Mouse (Mus musculus): ENCODE measurements around the gene Phf21a.
A peak's percentile ranks its signal among the peaks of the same experiment; 100 is the strongest.

Gene Phf21a

DNA sequence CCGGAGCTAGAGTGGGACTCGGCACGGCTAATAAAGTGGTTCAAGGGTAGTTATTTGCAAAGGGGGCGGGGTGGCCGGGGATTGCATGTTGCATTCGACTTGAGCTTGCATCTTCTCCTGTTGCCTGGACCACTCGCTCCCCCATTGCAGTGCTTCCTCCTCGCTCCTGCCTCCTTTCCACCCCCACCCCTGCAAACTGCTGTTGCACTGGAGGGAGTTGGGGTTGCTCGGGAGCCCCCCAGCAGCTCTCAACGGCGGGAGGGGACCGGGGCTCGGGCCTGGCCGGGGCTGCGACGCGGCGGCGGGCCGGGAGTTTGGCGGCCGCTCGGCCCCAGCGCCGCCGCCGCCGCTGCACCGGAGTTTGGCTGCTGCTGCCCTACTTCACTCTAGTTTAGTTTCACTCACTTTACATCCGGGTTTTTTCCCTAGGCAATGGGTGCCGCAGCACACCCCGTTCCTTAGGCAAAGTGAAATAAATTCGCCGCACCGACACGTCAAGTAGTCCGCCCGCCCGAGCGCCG, 90.1 kb downstream of the Phf21a start:
- peak; percentile 94 for DNase-seq

DNA sequence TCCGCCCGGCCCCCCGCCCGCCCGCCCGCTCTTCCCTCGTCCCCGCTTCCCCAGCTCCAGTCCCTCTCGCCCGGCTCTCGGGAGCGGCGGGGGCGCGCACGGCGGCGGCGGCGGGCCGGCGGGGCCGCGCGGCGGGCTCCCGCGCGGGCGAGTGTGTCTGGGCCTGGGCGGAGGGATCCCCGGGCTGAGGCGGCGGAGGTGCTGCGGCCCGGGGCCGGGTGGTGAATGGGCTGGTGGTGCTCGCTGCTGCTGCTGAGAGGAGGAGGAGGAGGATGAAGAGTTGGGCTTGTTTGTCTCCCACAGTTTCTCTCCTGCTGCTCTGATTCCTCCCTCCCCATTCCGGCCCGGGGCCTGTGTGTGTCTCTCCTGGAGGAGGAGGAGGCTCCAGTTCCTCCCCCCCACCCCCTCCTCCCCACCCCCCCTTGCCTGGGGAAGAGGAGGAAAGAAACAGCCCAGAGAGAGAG, 90.7 kb downstream of the Phf21a start:
- peak; percentile 95 for DNase-seq

DNA sequence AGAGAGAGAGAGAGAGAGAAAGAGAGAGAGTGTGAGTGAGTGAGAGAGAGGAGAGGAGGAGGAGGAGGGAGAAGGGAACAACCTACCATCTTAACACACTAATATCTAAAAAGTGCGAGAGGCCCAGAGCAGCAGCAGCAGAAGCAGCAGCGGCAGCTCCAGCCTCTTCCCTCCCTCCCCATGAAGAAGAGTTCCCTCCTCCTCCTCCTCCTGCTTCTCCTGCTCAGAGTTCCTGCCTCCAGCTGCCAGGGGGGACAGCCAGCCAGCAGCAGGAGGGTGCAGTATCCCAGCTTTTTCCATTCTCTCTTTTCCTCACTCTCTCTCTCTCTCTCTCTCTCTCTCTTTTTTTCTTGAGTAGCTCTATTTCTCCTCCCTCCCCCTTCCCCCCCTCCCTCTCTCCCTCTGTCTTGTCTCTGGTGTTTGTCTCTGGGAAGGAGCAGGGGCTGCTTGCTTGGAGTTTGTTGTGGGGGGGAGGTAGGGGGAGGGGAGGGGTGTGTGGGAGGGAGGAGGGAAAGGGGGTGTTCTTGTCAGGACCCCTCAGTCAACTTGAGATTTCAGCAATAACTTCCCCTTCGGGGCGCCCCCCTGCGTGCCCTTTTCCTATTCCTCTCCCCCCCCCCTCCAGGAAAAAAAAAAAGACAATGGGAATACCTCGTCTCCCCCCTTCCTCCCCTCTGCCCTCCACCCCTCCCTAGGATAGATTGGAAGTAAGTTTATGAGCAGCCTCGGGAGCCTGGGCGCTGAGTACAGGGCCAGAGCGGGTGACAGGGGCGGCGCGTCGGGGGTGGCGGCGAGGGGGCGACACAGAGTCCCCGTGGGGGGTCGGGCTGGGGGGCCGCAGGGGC, 91.4 kb downstream of the Phf21a start:
- peak; percentile 74 for DNase-seq

DNA sequence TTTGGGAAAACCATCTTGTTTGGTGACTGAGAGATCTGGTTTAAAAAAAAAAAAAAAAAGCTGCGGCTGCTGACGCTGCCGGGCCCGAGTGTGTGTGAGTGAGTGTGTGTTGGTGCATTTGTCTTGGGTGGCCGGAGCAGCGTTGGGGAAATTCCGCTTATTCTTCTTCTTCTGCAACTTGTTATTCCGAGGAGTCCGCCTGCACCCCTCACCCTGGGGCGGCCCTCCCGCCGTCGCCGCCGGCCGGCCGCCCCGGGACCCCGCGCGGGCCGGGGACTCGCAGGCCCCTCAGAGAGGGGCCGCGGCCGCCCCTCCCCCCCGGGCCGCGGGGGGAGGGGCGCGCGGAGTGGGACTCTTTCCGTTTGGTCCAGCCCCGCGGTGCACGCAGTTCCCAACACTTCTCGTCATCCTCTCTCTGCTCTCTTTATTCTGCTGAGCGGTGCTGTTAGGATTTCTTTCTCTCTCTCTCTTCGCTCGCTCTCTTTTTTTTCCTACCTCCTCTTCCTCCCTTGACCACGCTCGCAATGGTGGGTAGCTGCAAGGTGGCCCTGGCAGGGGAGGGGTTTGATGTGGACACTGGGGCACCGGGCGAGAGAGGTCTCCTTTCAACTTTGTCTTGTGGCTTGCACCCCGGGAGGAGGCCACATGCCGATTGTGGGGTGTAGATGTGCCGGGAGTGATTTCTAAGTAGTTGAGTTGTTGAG, 92.3 kb downstream of the Phf21a start:
- DNase-seq, result peak; percentile 84

DNA sequence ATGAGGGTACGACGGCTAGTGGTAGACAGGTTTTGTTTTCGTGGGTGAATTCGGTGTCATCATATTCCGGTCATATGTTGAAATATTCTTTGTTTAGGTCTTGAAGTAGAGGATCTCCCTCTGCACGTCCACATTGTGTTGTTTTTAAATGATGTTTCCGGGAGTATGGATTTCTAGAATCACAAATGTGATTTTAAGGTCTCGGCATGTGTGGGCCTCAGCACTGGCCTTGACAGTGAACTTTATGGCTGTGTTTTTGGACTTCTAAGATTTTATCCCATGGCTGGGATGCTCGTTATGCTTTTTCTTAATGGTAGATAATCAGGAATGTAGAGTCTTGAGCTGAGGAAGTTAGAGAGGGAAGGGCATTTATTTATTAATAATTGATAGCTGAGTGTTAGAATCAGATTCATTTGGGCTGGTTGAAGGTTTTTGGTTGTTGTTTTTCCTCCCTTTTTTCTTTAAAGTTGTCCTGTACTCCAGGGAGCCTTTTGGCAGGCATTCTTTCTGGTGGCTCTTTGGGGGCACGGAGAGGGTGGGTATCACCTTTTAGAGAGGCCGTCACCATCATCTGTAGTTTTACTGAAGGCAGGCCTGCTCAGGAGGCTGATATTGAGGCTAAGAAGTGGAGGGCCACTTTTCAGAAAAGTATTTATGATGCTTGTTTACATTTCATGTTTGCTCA, 93.0 kb downstream of the Phf21a start:
- no peak for DNase-seq

DNA sequence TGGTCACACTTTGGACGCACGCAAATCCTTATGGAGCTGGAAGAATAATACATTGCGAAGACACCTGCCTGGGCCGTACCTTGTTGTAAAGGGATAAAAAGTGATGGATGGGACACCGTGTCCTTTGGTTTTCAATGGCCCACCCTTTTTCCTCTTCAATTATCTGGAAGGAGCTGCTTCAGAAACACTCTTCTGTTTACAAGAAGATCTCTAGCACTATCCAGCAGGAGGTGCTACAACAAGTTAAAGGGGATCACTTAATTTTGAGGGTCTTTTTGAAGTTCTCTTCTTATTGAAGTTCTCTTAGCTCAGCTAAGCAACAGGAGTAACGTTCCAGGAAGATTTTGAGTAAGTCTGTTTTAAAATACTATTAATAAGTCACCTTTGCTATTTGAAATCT, 94.1 kb downstream of the Phf21a start:
- DNase-seq, result peak; percentile 55

DNA sequence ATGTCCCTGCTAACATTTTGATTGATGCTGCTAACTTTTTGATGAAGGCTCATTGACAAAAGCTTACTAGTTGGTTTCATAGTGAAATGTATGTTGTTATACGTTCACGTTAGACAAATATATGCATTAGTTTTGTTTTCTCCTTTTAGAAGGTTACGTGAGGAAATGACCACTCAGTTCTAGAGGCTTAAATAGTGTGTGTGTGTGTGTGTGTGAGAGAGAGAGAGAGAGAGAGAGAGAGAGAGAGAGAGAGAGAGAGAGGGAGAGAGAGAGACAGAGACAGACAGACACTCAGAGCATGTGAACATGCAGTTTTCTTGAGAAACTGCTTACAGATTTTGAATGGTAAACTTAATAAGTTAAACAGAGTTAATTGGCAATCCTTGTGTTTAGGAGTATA, 95.8 kb downstream of the Phf21a start:
- no peak for DNase-seq

DNA sequence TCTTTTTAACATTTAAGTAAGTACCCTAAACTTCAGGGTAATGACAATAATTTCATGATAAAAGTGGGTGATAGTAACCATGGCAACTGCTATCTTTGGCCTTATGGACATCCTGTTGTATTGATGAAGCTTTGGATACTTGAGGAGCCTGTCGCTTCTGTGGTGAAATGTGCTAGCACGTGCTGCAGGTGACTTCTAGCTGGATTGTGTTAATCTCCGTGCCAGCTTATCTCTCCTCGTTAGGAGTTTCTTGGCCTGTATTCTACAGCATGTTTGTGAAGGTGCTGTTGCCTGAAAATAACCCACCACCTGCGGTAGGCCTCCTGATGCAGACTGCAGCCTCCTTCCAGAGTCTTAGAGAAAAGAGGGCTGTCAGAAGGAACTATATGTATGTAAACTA, 98.0 kb downstream of the Phf21a start:
- no peak for DNase-seq

DNA sequence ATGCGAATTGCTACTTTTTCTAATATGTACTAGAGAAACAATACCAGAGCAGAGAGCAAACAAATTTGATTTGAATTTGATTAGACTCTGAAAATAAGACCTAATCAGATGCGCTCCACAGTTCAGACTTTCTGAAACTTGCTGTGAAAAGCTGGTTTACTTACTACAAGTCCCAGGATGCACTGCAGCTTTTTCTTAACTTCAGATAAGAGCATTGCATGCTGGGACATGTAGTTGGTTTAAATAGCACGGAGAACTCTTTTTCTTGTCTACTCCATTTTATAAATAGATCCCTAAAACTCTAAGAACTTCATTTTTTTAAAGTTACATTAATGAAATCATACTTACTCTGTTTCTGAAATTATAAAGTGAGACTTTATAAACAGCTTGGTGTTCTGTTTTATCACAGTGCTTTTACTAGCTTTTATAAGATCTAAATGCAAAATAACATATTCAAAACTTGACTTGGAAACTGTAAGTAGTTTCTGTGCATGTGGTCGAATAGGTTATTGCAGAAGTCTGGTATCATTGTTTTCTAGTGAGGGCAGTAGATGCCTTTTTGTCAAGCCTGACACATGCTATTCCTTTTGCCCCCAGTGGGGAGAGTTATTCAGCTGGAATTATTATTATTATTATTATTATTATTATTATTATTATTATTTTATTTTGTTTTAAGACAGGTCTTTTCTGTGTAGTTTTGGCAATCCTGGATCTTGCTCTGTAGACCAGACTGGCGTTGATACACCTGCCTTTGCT, 99.1 kb downstream of the Phf21a start:
- peak; percentile 83 for DNase-seq

DNA sequence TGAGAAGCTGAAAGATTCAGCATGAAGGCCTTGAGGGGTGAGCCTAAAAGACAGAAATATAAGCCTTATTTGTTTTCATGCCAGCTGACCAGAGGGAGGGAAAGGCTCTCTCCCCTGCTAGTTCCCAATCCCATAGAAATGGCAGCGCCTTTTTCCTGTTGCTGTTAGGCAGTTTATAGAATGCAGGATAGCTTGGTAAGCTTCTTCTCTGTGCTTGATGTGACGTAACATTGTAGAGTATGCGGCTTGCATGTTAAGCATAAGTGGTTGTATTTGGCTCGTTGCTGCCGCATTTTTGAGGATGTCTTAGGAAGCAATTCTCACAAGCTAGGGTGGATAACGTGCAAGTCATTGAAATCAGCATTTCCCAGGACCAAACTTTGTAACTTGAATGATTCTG, 105.2 kb downstream of the Phf21a start:
- no peak for DNase-seq

DNA sequence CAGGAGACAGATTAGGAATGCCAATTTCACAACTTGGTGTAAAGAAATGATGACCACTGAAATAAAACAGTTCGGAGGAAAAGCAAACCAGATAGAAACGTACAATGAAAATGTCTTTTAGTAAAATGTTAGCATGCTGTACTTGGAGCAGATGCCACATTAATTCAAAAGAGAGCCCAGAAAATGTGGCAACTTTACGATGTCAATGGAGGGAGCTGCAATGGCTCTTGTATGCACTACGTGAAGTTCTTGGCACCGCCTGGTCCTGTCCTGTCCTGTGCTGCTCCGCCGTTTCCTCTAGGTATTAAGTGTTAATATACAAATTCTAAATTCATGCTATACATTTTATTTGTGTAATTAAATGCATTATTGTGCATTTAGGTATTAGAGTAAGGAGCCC, 105.8 kb downstream of the Phf21a start:
- no peak for DNase-seq

DNA sequence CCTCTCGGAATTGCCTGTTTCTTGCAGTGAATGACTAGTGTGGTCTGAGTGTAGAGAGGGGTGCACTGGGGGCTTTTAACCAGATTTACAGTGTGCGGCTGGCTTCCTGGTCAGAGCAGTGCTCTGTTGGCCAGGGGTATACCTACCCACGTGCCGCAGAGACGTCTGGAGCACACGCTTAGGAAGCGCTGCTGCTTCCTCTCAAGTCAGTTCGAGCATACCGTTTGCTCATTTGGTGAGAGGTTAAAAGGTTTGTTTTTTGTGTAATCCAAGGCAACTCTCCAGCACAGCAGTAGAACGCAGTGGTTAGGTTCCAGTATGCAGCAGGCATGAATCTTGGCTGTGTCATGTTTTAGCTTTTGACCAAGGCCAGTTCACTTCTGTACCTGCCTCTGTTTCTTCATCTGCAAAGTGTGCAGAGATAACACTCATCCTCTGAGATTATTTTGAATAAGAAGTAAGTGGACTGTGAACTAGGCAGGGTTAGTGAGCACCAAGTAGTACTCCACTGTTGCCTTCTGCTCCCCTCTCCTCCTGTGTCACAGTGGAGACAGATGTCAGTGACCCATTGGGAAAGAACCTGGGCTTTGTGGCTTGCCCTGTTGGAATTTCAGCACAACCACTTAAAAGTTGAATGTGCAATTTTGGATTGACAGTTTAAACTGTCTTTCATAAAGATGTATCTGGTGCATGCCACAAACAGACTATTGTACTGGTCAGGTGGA, 106.8 kb downstream of the Phf21a start:
- DNase-seq, result no peak

DNA sequence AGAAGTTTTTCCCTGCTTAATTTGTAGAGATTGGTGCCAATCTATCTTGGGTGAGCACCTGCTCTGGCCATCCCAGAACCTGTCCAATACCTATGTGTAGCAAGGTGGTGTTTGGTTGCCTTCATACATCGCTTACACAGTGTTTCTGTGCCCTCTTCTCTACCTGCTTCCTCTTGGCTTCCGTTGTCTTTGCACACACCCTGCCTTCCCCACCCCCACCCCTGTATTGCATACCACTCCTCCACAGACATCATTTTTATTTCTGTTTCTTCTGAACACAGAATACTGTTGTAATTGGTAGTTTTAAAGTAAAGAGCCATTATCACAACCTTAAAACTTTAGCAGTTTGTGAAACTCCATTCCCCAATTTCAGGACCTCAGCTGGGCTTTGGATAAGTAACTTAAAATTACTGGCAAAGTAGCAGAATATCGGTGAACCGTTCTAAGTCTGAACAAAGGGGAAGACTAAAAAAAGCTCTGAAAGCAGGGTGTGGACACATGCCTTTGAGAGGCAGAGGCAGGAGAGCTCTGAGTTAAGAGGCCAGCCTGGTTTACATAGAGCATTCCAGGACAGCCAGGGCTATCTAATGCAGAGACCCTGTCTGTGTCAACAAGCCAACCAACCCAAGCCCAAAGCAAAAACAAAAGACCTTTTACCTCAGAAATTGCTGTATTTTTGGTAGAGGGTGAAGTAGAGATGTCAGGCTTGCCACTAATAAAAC, 109.6 kb downstream of the Phf21a start:
- no peak for DNase-seq

DNA sequence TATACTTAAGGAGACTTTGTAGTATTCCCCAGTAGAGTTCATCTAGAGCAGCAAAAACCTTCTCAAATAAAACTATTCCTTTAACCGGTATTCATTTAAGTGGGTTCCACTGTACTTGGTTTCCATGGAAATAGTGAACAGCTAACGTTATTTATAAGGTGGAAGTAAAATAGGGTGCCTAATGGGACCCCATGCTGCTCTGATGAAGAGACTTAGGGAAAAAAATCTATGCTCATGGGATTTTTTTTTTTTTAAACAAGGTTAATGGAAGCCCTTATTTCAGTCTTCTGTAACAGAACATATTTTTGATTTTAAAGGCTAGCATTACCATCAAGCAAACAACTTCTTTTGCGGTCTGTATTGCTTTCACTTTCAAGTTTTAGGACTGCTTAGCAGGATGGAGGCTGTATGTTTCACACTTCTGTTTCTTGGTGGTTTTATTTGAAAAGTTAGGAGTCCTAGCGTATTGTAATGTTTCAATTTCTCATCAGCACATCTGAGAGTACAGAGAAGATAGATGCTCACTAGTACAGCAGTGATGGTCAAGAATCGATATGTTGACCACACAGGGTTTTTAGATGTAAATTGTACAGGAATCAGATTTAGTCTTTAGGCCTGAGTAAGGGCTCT, 112.2 kb downstream of the Phf21a start:
- no peak for DNase-seq

DNA sequence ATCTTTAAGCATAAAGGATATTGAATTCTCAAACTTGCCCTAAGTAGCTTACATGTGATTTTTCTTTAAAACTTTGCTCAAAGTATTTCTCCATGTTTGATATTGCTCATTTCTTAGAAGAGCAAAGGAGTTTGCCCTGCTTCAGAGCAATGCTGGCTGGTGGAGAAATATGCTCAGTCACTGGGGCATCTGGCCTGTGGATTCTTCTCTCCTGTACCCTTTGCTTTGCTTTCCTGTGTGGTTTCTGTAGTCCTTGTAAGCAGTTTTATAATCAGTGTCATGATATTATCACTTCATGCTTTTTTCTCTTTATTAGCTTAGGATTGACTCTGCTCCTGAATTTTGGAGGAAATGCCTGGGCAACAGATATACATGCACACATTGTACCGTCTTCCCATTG, 117.5 kb downstream of the Phf21a start:
- DNase-seq, result no peak

DNA sequence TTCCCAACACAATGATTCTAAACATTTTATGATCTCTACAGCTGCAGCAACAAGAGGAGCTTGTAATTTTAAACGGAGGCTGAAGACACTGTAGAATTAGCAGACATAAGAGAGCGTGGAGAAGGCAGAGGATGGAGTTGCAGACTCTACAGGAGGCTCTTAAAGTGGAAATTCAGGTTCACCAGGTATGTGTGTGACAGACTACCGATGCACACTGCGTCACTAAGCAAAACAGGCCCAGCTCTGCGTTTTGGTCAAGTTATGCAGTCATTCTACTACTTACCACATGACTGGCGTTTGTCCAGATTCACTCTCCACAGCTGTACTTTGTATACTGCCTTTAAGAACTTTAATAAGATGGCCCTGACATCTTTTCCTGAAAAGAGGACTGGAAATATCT, 128.5 kb downstream of the Phf21a start:
- no peak for DNase-seq

DNA sequence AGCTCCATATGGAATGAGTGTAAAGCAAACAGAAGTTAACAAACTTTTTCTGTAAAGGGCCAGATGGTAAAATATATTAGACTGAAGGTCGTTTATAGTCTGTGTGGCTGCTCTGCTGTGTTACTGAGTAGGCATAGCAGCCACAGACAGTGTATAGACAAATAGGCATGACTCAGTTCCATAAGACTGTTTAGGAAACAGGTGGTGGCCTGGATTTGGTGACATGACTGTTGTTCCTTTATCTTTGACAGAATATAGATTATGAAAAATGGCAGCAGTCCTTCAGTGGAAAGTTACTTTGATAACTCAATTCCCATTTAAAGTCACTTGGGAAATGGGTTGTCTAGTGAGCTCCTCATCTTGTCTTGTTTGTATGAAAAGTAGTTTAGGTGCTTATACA, 132.7 kb downstream of the Phf21a start:
- no peak for DNase-seq

DNA sequence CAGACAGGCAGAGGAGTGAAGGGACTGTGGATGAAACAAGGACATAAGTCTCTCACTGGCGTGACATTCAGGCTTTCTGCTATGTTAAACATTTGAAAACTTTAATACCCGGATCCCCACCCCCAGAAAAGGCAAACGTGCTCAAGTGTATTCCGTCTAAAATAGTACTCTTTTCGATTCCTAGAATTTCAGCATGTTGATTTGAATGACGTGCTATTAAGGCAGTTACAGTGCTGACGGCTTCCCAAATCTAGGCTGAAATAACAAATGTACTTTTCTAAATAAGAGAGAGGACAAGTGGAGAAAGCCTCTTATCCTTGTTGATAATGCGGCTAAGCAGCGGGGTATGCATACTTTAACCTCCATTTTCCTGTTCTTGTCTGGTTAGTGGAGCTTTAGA, 137.1 kb downstream of the Phf21a start:
- DNase-seq, result no peak

DNA sequence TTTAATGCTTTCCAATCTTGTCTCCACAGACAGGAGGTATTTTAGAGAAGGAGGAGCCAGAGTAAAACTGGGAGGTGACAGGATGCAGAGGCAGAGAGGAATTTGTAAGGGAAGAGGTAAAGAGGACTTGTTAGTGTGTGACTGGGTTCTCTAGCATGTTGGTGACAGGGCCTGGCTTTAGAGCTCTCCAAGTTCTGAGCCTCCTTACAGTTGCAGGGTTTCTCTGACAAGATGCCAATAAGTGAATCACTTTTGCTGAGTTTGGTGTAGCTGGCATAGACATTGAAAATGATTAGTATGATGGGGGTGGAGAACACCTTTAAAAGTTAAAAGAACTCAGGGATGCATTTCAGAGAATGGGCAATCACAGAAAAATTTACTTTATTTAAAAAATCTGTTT, 138.8 kb downstream of the Phf21a start:
- DNase-seq, result no peak

DNA sequence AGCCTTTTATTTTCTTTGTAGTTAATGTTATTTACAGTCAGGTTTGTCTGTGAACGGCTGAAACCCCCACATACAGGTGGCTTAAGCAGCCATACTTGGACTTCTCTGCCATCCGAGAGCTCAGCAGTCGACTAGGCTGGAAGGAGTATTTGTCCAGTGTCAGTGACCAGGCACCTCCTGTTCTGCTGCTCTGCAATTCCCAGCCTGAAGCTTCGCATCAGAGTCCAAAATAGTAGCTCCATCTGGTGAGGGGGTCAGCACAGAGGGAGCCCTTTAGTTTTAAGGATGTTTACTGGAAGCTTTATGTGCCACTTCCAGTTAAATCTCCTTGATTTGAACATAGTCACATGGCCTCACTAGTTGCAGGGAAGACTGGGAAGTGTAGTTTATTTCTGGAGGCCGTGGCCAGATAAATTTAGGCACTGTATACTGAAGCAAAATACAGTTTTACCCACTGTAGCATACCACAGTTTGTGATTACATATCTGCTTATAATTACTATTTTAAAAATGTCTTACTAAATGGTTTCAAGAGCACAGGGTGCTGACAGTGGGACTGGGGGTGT, 141.9 kb downstream of the Phf21a start:
- DNase-seq, result no peak

DNA sequence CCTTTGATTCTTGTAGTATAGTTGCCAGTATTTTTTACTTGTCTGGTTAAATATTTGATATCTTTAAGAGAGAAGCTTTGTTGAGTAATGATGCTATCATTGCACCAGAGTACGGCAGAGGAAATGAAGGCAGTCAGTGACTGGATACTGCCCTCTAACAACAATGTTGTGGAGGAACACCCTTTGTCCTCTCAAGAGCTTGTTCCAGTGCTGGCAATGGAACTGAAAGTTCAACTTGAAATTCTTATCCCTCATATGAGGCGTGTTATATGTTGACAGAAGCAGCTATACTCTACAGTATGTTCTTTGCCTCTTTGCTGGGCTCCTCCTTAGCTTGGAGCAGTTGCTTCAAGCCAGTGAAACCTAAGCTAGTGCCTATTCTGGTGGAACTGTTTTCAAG, 147.4 kb downstream of the Phf21a start:
- no peak for DNase-seq
